Mouse (Mus musculus) cortical plate, adult 2 months (tissue): ENCODE results near the gene Clec18a.
"Not testable (repeated sequence)": the region's sequence is repeated elsewhere in the genome, so short reads cannot be mapped to it uniquely, and the experiment has no call there.

ENCODE experiments used
- CTCF ChIP-seq: fragments of 200-500 bp; IDR thresholded peaks from 2 replicates; pipeline ENCODE4 v1.5.1; 2011; ENCODE audit warnings: mild to moderate bottlenecking, control low read depth, low read length; ENCODE audit not compliant: insufficient read depth; ENCODE audit errors: extremely low read depth
- POLR2A ChIP-seq: fragments of 200-500 bp; IDR thresholded peaks from 2 replicates; pipeline ENCODE4 v1.6.1; 2011; ENCODE audit warnings: mild to moderate bottlenecking, low read length, control low read depth; ENCODE audit not compliant: insufficient read depth; ENCODE audit errors: extremely low read depth

DNA sequence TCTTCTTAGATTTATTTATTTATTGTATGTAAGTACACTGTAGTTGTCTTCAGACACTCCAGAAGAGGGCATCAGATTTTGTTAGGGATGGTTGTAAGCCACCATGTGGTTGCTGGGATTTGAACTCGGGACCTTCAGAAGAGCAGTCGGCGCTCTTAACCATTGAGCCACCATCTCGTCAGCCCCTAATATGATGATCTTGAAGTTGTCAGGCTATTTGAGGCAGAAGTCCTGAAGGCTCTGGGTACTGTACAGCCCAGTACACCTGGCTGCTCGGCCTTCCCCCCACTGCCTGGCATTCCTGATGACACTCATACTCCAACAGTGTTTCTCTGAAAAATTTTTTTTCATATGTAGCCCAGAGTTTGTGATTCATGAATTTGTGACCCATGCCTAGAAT is 8.3 kb downstream of the Clec18a start:
- TF ChIP-seq CTCF, POLR2A: not testable (repeated sequence)
